9 mouse cellular contexts compared by ENCODE assay signal in genomic region chrX:161718548-161718947, GRCm38 (mm10). TPM values are rescaled to one million over a fixed set of nuclear protein-coding genes. Genes with fewer than 3 reads are reported as not detected.
DNase-seq lines count a peak whose midpoint lies in the region; ATAC-seq lines count a peak whose summit lies in the region.
"Had no signal": no experiment of that assay in that cellular context is flagged by ENCODE, and none has a peak within 500 bp of the region (broad histone marks: within the 10 kb centered on the region; RNA-seq: fewer than 3 reads in every experiment).

No protein-coding gene starts in this region.

- H3K4me3 ChIP-seq in heart, embryonic 13.5 days, result peak overlapping the region; percentile 64
- H3K4me3 ChIP-seq in forebrain, embryonic 11.5 days (ENCODE audit: low read depth, low read length), result peak overlapping the region; percentile 48
- H3K4me3 ChIP-seq in intestine, embryonic 14.5 days (ENCODE audit: low read depth, low read length), result peak overlapping the region; percentile 45
- peak overlapping the region; percentile 65 for H3K4me3 ChIP-seq in midbrain, embryonic 15.5 days
- H3K4me3 ChIP-seq: myocyte had no signal

- H3K27ac ChIP-seq in heart, embryonic 13.5 days (replicated peaks), result no peak overlapping the region
- no peak overlapping the region for H3K27ac ChIP-seq in forebrain, embryonic 11.5 days (ENCODE audit: low read depth, low read length)
- peak overlapping the region; percentile 43 for H3K27ac ChIP-seq in intestine, embryonic 14.5 days (ENCODE audit: low read depth)
- H3K27ac ChIP-seq in midbrain, embryonic 15.5 days, result peak overlapping the region; percentile 82

- H3K9ac ChIP-seq in heart, embryonic 13.5 days, result no peak overlapping the region
- no peak overlapping the region for H3K9ac ChIP-seq in forebrain, embryonic 11.5 days (ENCODE audit: low read length)
- H3K9ac ChIP-seq in intestine, embryonic 14.5 days (ENCODE audit: low read length), result peak overlapping the region; percentile 54
- H3K9ac ChIP-seq in midbrain, embryonic 15.5 days, result peak overlapping the region; percentile 69

- no peak for ATAC-seq in heart, embryonic 13.5 days (ENCODE audit: extremely low read depth, insufficient number of reproducible peaks, low FRiP score, low TSS enrichment)
- no peak; the same call in 1 of the 2 replicates for ATAC-seq in forebrain, embryonic 11.5 days (replicated peaks; ENCODE audit: low FRiP score)
- no peak for ATAC-seq in intestine, embryonic 14.5 days (replicated peaks; ENCODE audit: low FRiP score, low TSS enrichment, low read depth)
- ATAC-seq in midbrain, embryonic 15.5 days (replicated peaks), result no peak
- no peak for ATAC-seq in frontal cortex, adult (ENCODE audit: low TSS enrichment)

- H3K9me3 ChIP-seq in heart, embryonic 13.5 days, result no peaks in the 10 kb centered on the region
- no peaks in the 10 kb centered on the region for H3K9me3 ChIP-seq in forebrain, embryonic 11.5 days (ENCODE audit: control insufficient read depth, low read length)
- H3K9me3 ChIP-seq in intestine, embryonic 14.5 days (ENCODE audit: control insufficient read depth, low read length), result no peaks in the 10 kb centered on the region
- H3K9me3 ChIP-seq in midbrain, embryonic 15.5 days, result no peaks in the 10 kb centered on the region

- DNase-seq in heart, adult 9 months (ENCODE audit: low spot score in 2 of 2), result no peak
- no peak for DNase-seq in forebrain, embryonic 11.5 days (ENCODE audit: low spot score)
- peak; percentile 59 for DNase-seq in intestine, embryonic 14.5 days (ENCODE audit: low spot score)
- no peak for DNase-seq in thymus, postnatal 36 days
- DNase-seq in layer of hippocampus, adult 11-12 months (ENCODE audit: low spot score), result no peak

- peaks cover 75% of the 10 kb centered on the region for H3K27me3 ChIP-seq in heart, embryonic 13.5 days (replicated peaks)
- H3K27me3 ChIP-seq in forebrain, embryonic 11.5 days (ENCODE audit: control insufficient read depth, insufficient read depth, low read length), result peaks cover 53% of the 10 kb centered on the region
- H3K27me3 ChIP-seq in intestine, embryonic 14.5 days (replicated peaks; ENCODE audit: control insufficient read depth, insufficient read depth, low read length), result peaks cover 33% of the 10 kb centered on the region
- peaks cover 23% of the 10 kb centered on the region for H3K27me3 ChIP-seq in midbrain, embryonic 15.5 days (replicated peaks)

- WGBS in heart, embryonic 13.5 days, result 26% methylated on average over 11 of the region's 11 CpGs
- WGBS in forebrain, embryonic 11.5 days, result 30% methylated on average over 11 of the region's 11 CpGs
- WGBS in intestine, embryonic 14.5 days, result 23% methylated on average over 11 of the region's 11 CpGs
- 25% methylated on average over 11 of the region's 11 CpGs for WGBS in midbrain, embryonic 15.5 days

- no peaks in the 10 kb centered on the region for H3K36me3 ChIP-seq in heart, embryonic 13.5 days
- H3K36me3 ChIP-seq in forebrain, embryonic 11.5 days (ENCODE audit: control insufficient read depth, insufficient read depth, low read length), result no peaks in the 10 kb centered on the region
- H3K36me3 ChIP-seq in intestine, embryonic 14.5 days (ENCODE audit: control insufficient read depth, insufficient read depth, low read length), result no peaks in the 10 kb centered on the region
- no peaks in the 10 kb centered on the region for H3K36me3 ChIP-seq in midbrain, embryonic 15.5 days (replicated peaks)

- no peaks in the 10 kb centered on the region; the same call in 1 of the 2 replicates for H3K4me1 ChIP-seq in heart, embryonic 13.5 days
- H3K4me1 ChIP-seq in forebrain, embryonic 11.5 days (replicated peaks; ENCODE audit: control insufficient read depth, insufficient read depth, low read length), result no peaks in the 10 kb centered on the region
- no peaks in the 10 kb centered on the region for H3K4me1 ChIP-seq in intestine, embryonic 14.5 days (replicated peaks; ENCODE audit: control insufficient read depth, insufficient read depth, low read length)
- peaks cover 18% of the 10 kb centered on the region; the same call in 1 of the 2 replicates for H3K4me1 ChIP-seq in midbrain, embryonic 15.5 days

- H3K4me2 ChIP-seq in heart, embryonic 13.5 days, result peak overlapping the region; percentile 85
- peak overlapping the region; percentile 81; the same call in 1 of the 2 replicates for H3K4me2 ChIP-seq in forebrain, embryonic 11.5 days (ENCODE audit: low read depth, low read length, severe bottlenecking)
- H3K4me2 ChIP-seq in intestine, embryonic 14.5 days (ENCODE audit: low read length), result peak overlapping the region; percentile 53
- peak overlapping the region; percentile 63 for H3K4me2 ChIP-seq in midbrain, embryonic 15.5 days

RNA-seq across cellular contexts. Expression of gene Rai2, which starts 1.7 kb away (rescaled TPM):
- 2.8 and 3.2 TPM in 2 replicates for polyA plus RNA-seq in heart, embryonic 13.5 days (2015; fragmentation: Nextera tagmentation; extraction: Ambion mirVana)
- 5.4 and 6.0 TPM in 2 replicates for polyA plus RNA-seq in forebrain, embryonic 11.5 days (2014; fragmentation: Nextera tagmentation; extraction: Ambion mirVana)
- polyA plus RNA-seq in intestine, embryonic 14.5 days (2014; fragmentation: Nextera tagmentation; extraction: Ambion mirVana), result 16.3 and 18.2 TPM in 2 replicates
- polyA plus RNA-seq in midbrain, embryonic 15.5 days (2015; fragmentation: Nextera tagmentation; extraction: Ambion mirVana), result 13.3 and 14.3 TPM in 2 replicates

Comparison
In these comparisons a context has a peak if more than half of its experiments do, and no peak if none do; other contexts are left out.
1. H3K27ac ChIP-seq: peak in intestine, embryonic 14.5 days (single experiment) and midbrain, embryonic 15.5 days (single experiment); none in heart, embryonic 13.5 days (single experiment) and forebrain, embryonic 11.5 days (single experiment).
2. H3K9ac ChIP-seq: peak in intestine, embryonic 14.5 days (single experiment) and midbrain, embryonic 15.5 days (single experiment); none in heart, embryonic 13.5 days (single experiment) and forebrain, embryonic 11.5 days (single experiment).
3. Peak in every context shown above with its lines, with median percentiles within 50 percentile points of each other: H3K4me2 ChIP-seq and H3K4me3 ChIP-seq.